Comparison of ENCODE assay signal across 17 mouse cellular contexts in genomic region chr5:74265151-74265550, GRCm38 (mm10).
A peak's percentile ranks its signal among the peaks of the same experiment; 100 is the strongest.
DNase-seq lines count a peak whose midpoint lies in the region; ATAC-seq and TF ChIP-seq lines count a peak whose summit lies in the region.
"Had no signal": no experiment of that assay in that cellular context is flagged by ENCODE, and none has a peak within 500 bp of the region (broad histone marks: within the 10 kb centered on the region; RNA-seq: fewer than 3 reads in every experiment).

No protein-coding gene starts in this region.

- no peaks in the 10 kb centered on the region for H3K27me3 ChIP-seq in heart, postnatal 0 days (ENCODE audit: control insufficient read depth, insufficient read depth, low read length)
- no peaks in the 10 kb centered on the region for H3K27me3 ChIP-seq in midbrain, embryonic 14.5 days (ENCODE audit: control insufficient read depth, insufficient read depth, low read length)
- no peaks in the 10 kb centered on the region for H3K27me3 ChIP-seq in midbrain, embryonic 13.5 days
- H3K27me3 ChIP-seq in embryonic facial prominence, embryonic 14.5 days (replicated peaks; ENCODE audit: control insufficient read depth, insufficient read depth, low read length) = no peaks in the 10 kb centered on the region
- H3K27me3 ChIP-seq: hindbrain, embryonic 15.5 days; limb, embryonic 15.5 days; neural tube, embryonic 13.5 days had no signal

- no peak for TF ChIP-seq EP300 in heart, postnatal 0 days (IDR thresholded peaks at IDR 0.05; ENCODE audit: low read depth)

- no peak overlapping the region for H3K4me2 ChIP-seq in heart, postnatal 0 days (ENCODE audit: low read depth, low read length)
- H3K4me2 ChIP-seq in midbrain, embryonic 14.5 days (ENCODE audit: low read length) = no peak overlapping the region
- no peak overlapping the region for H3K4me2 ChIP-seq in midbrain, embryonic 13.5 days (replicated peaks)
- H3K4me2 ChIP-seq in embryonic facial prominence, embryonic 14.5 days (ENCODE audit: low read depth, low read length) = no peak overlapping the region
- H3K4me2 ChIP-seq: hindbrain, embryonic 15.5 days; limb, embryonic 15.5 days; neural tube, embryonic 13.5 days had no signal

- no peak overlapping the region for H3K9ac ChIP-seq in heart, postnatal 0 days (replicated peaks; ENCODE audit: low read depth, low read length)
- no peak overlapping the region for H3K9ac ChIP-seq in midbrain, embryonic 14.5 days (replicated peaks; ENCODE audit: low read length)
- H3K9ac ChIP-seq in midbrain, embryonic 13.5 days (replicated peaks) = no peak overlapping the region
- H3K9ac ChIP-seq in embryonic facial prominence, embryonic 14.5 days (ENCODE audit: low read depth, low read length) = no peak overlapping the region
- H3K9ac ChIP-seq: hindbrain, embryonic 15.5 days; limb, embryonic 15.5 days; liver, postnatal 0 days; neural tube, embryonic 13.5 days had no signal

- H3K9me3 ChIP-seq in heart, postnatal 0 days (replicated peaks; ENCODE audit: control insufficient read depth, low read length) = no peaks in the 10 kb centered on the region
- H3K9me3 ChIP-seq in midbrain, embryonic 14.5 days (ENCODE audit: control insufficient read depth, low read length) = no peaks in the 10 kb centered on the region
- no peaks in the 10 kb centered on the region for H3K9me3 ChIP-seq in midbrain, embryonic 13.5 days
- H3K9me3 ChIP-seq in embryonic facial prominence, embryonic 14.5 days (ENCODE audit: control insufficient read depth, low read length) = no peaks in the 10 kb centered on the region
- H3K9me3 ChIP-seq: hindbrain, embryonic 15.5 days; limb, embryonic 15.5 days; neural tube, embryonic 13.5 days had no signal

- no peak overlapping the region for H3K4me3 ChIP-seq in heart, postnatal 0 days (ENCODE audit: low read depth, low read length)
- H3K4me3 ChIP-seq in midbrain, embryonic 14.5 days (replicated peaks; ENCODE audit: low read depth, low read length) = no peak overlapping the region
- H3K4me3 ChIP-seq in midbrain, embryonic 13.5 days (replicated peaks) = no peak overlapping the region
- H3K4me3 ChIP-seq in embryonic facial prominence, embryonic 14.5 days (ENCODE audit: low read depth, low read length) = no peak overlapping the region
- H3K4me3 ChIP-seq: erythroblast, embryonic 14.5 days; hindbrain, embryonic 15.5 days; limb, embryonic 15.5 days; neural tube, embryonic 13.5 days had no signal

- 58% methylated on average over 6 of the region's 6 CpGs for WGBS in heart, postnatal 0 days
- WGBS in midbrain, embryonic 14.5 days = 63% methylated on average over 6 of the region's 6 CpGs
- 65% methylated on average over 6 of the region's 6 CpGs for WGBS in midbrain, embryonic 13.5 days
- WGBS in embryonic facial prominence, embryonic 14.5 days = 66% methylated on average over 6 of the region's 6 CpGs

- peaks cover 65% of the 10 kb centered on the region for H3K4me1 ChIP-seq in heart, postnatal 0 days (ENCODE audit: control insufficient read depth, insufficient read depth)
- H3K4me1 ChIP-seq in midbrain, embryonic 14.5 days (ENCODE audit: control insufficient read depth, insufficient read depth, low read length) = peaks cover 16% of the 10 kb centered on the region
- H3K4me1 ChIP-seq in midbrain, embryonic 13.5 days (replicated peaks) = peaks cover 20% of the 10 kb centered on the region
- peaks cover 33% of the 10 kb centered on the region for H3K4me1 ChIP-seq in embryonic facial prominence, embryonic 14.5 days (ENCODE audit: control insufficient read depth, insufficient read depth, low read length)

- ATAC-seq in heart, postnatal 0 days (ENCODE audit: insufficient read depth, low read depth) = 0 out of 2 replicates have a peak, but pooled peaks have one; percentile 20
- no peak for ATAC-seq in midbrain, embryonic 14.5 days (ENCODE audit: low FRiP score, low TSS enrichment)
- ATAC-seq in midbrain, embryonic 13.5 days = no peak
- ATAC-seq in embryonic facial prominence, embryonic 14.5 days (ENCODE audit: low read depth) = no peak
- ATAC-seq: CD4-positive, CD25-positive, alpha-beta regulatory T cell, adult 4 months; liver, postnatal 0 days had no signal

- peak overlapping the region; percentile 43; the same call in 1 of the 2 replicates for H3K27ac ChIP-seq in heart, postnatal 0 days (ENCODE audit: low read depth)
- H3K27ac ChIP-seq in midbrain, embryonic 14.5 days (replicated peaks; ENCODE audit: low read depth, low read length) = 0 out of 2 replicates have a peak overlapping the region, but pooled peaks have one; percentile 20
- no peak overlapping the region for H3K27ac ChIP-seq in midbrain, embryonic 13.5 days
- peak overlapping the region; percentile 36 for H3K27ac ChIP-seq in embryonic facial prominence, embryonic 14.5 days (replicated peaks; ENCODE audit: low read depth, low read length)
- H3K27ac ChIP-seq: limb, embryonic 15.5 days; macrophage had no signal

- no peaks in the 10 kb centered on the region for H3K36me3 ChIP-seq in heart, postnatal 0 days (replicated peaks; ENCODE audit: control insufficient read depth, insufficient read depth, low read length)
- H3K36me3 ChIP-seq in midbrain, embryonic 14.5 days (ENCODE audit: control insufficient read depth, insufficient read depth, low read length) = no peaks in the 10 kb centered on the region
- no peaks in the 10 kb centered on the region for H3K36me3 ChIP-seq in midbrain, embryonic 13.5 days
- H3K36me3 ChIP-seq in embryonic facial prominence, embryonic 14.5 days (ENCODE audit: control insufficient read depth, insufficient read depth, low read length) = no peaks in the 10 kb centered on the region
- H3K36me3 ChIP-seq: hindbrain, embryonic 15.5 days; limb, embryonic 15.5 days; neural tube, embryonic 13.5 days had no signal

- no peak for DNase-seq in heart, postnatal 0 days (ENCODE audit: low spot score)
- no peak for DNase-seq in heart, postnatal 4 days
- DNase-seq in midbrain, embryonic 14.5 days = no peak
- DNase-seq in embryonic facial prominence, embryonic 14.5 days (ENCODE audit: low spot score) = no peak
- peak; percentile 45 for DNase-seq in retina, embryonic 14.5 days (ENCODE audit: low spot score)
- no peak for DNase-seq in yolk sac, embryonic 10.5 days (ENCODE audit: low spot score)
- DNase-seq: kidney, adult 9 months; layer of hippocampus, postnatal 36 days; liver, postnatal 0 days; thymus, postnatal 25 days had no signal

- TF ChIP-seq CTCF in heart, postnatal 0 days (IDR thresholded peaks at IDR 0.05; ENCODE audit: low read depth) = no peak
